Mouse (Mus musculus) forebrain, embryonic 10.5 days (tissue): ENCODE measurements around the gene Igsf21. TPM values are rescaled to one million over a fixed set of nuclear protein-coding genes. Genes with fewer than 3 reads are reported as not detected.

Experiments
- DNase-seq: peaks from one replicate; pipeline ENCODE4 v3.0.0-alpha.2; 2017; ENCODE audit warnings: low spot score; ENCODE audit errors: extremely low spot score
- H3K27ac ChIP-seq: fragments of 300-500 bp; sonication (generic); 2 replicates; pipeline ENCODE4 v1.5.1; 2016; ENCODE audit warnings: mild to moderate bottlenecking
- H3K27me3 ChIP-seq: fragments of 300-500 bp; sonication (generic); 2 replicates; pipeline ENCODE4 v1.6.1; 2016; ENCODE audit warnings: mild to moderate bottlenecking; ENCODE audit not compliant: poor library complexity, severe bottlenecking
- H3K36me3 ChIP-seq: fragments of 300-500 bp; sonication (generic); replicated peaks from 2 replicates; pipeline ENCODE4 v1.6.1; 2016; ENCODE audit warnings: mild to moderate bottlenecking, moderate library complexity
- H3K4me1 ChIP-seq: fragments of 300-500 bp; sonication (generic); 2 replicates; pipeline ENCODE4 v1.6.1; 2016
- H3K4me3 ChIP-seq: fragments of 300-500 bp; sonication (generic); 2 replicates; pipeline ENCODE4 v1.5.1; 2016; ENCODE audit warnings: mild to moderate bottlenecking, moderate library complexity
- H3K9me3 ChIP-seq: fragments of 300-500 bp; sonication (generic); 2 replicates; pipeline ENCODE4 v1.6.1; 2016; ENCODE audit warnings: mild to moderate bottlenecking, moderate library complexity
- WGBS: fragments of 180-500 bp; shearing (Covaris S2); methylation state at CpG from one replicate; pipeline ENCODE4 v1.1.7; 2016; 5-methylcytosine and 5-hydroxymethylcytosine counted together
- polyA plus RNA-seq: library from polyadenylated mRNA; unstranded; fragments of >200 nt; fragmentation: Nextera tagmentation; extraction: Ambion mirVana; gene quantifications from 2 replicates; pipeline ENCODE4 v1.2.1, GENCODE M21; 2016

Igsf21 gene
- polyA plus RNA-seq = 3.8 and 4.6 TPM in 2 replicates

- peak within 1 kb of the TSS; percentile 66 for H3K4me3 ChIP-seq
- H3K27ac ChIP-seq = peak within 1 kb of the TSS; percentile 81
- H3K9me3 ChIP-seq = no peaks in the 10 kb centered on the region
- under 1% methylated on average over 78 of the region's 90 CpGs for WGBS
- no peaks in the 10 kb centered on the region for H3K36me3 ChIP-seq
- H3K27me3 ChIP-seq = peaks cover 99% of the 10 kb centered on the region
- H3K4me1 ChIP-seq = peaks cover 79% of the 10 kb centered on the region
- peak; percentile 65 for DNase-seq
These were observed at the start of gene Igsf21 for GRCm38 (mm10) chr4:140246180-140247005. Gene Igsf21 (minus strand): TSS chr4:140246784.

GRCm38 (mm10) chr4:140285726-140286316 lies 39.2 kb upstream of the Igsf21 start:
- no peak for DNase-seq
- H3K27ac ChIP-seq = no peak overlapping the region
- no peaks in the 10 kb centered on the region for H3K36me3 ChIP-seq
- H3K27me3 ChIP-seq = no peaks in the 10 kb centered on the region
- no peaks in the 10 kb centered on the region for H3K9me3 ChIP-seq
- WGBS = 79% methylated on average over 5 of the region's 5 CpGs
- peaks cover 5% of the 10 kb centered on the region; the same call in 1 of the 2 replicates for H3K4me1 ChIP-seq
- no peak overlapping the region for H3K4me3 ChIP-seq

- Histone ChIP-seq H3K4me1 (peaks cover 5% of the 10 kb centered on the region; the same call in 1 of the 2 replicates), H3K36me3 (no peaks in the 10 kb centered on the region), H3K4me3 (no peak overlapping the region), H3K27ac (no peak overlapping the region), H3K9me3 (no peaks in the 10 kb centered on the region), H3K27me3 (no peaks in the 10 kb centered on the region)
- peak; percentile 36 for DNase-seq
- 23% methylated on average over 2 of the region's 2 CpGs for WGBS
These were observed 36.8 kb upstream of the Igsf21 start for GRCm38 (mm10) chr4:140283398-140283797.

- H3K27ac ChIP-seq = no peak overlapping the region
- H3K9me3 ChIP-seq = peaks cover 11% of the 10 kb centered on the region; the same call in 1 of the 2 replicates
- H3K36me3 ChIP-seq = no peaks in the 10 kb centered on the region
- DNase-seq = no peak
- WGBS = 100% methylated on average over 2 of the region's 2 CpGs
- H3K4me1 ChIP-seq = no peaks in the 10 kb centered on the region
- H3K27me3 ChIP-seq = no peaks in the 10 kb centered on the region
- H3K4me3 ChIP-seq = no peak overlapping the region
These were observed 31.7 kb upstream of the Igsf21 start for GRCm38 (mm10) chr4:140278269-140278668.

- no peak for DNase-seq
- 95% methylated on average over 5 of the region's 5 CpGs for WGBS
- Histone ChIP-seq H3K4me1 (peaks cover 35% of the 10 kb centered on the region), H3K27ac (no peak overlapping the region), H3K4me3 (no peak overlapping the region), H3K27me3 (no peaks in the 10 kb centered on the region), H3K36me3 (no peaks in the 10 kb centered on the region), H3K9me3 (peaks cover 3% of the 10 kb centered on the region; the same call in 1 of the 2 replicates)
These were observed 25.3 kb upstream of the Igsf21 start for GRCm38 (mm10) chr4:140271913-140272312.

GRCm38 (mm10) chr4:140270451-140270850 lies 23.9 kb upstream of the Igsf21 start:
- peaks cover 35% of the 10 kb centered on the region for H3K4me1 ChIP-seq
- peak overlapping the region; percentile 69 for H3K27ac ChIP-seq
- DNase-seq = no peak
- WGBS = 63% methylated on average over 7 of the region's 7 CpGs
- H3K9me3 ChIP-seq = peaks cover 8% of the 10 kb centered on the region; the same call in 1 of the 2 replicates
- no peaks in the 10 kb centered on the region for H3K27me3 ChIP-seq
- H3K36me3 ChIP-seq = no peaks in the 10 kb centered on the region
- no peak overlapping the region for H3K4me3 ChIP-seq

- Histone ChIP-seq H3K27ac (peak overlapping the region; percentile 69), H3K9me3 (peaks cover 8% of the 10 kb centered on the region; the same call in 1 of the 2 replicates), H3K36me3 (no peaks in the 10 kb centered on the region), H3K4me3 (no peak overlapping the region), H3K27me3 (no peaks in the 10 kb centered on the region), H3K4me1 (peaks cover 41% of the 10 kb centered on the region)
- no peak for DNase-seq
- WGBS = 85% methylated on average over 15 of the region's 15 CpGs
These were observed 22.7 kb upstream of the Igsf21 start for GRCm38 (mm10) chr4:140269184-140269840.

- Histone ChIP-seq H3K27ac (peak overlapping the region; percentile 63), H3K27me3 (no peaks in the 10 kb centered on the region), H3K9me3 (peaks cover 8% of the 10 kb centered on the region; the same call in 1 of the 2 replicates), H3K4me1 (peaks cover 51% of the 10 kb centered on the region), H3K4me3 (no peak overlapping the region), H3K36me3 (no peaks in the 10 kb centered on the region)
- DNase-seq = no peak
- WGBS = 75% methylated on average over 9 of the region's 9 CpGs
These were observed 21.3 kb upstream of the Igsf21 start for GRCm38 (mm10) chr4:140267835-140268234.

GRCm38 (mm10) chr4:140267086-140267485 lies 20.5 kb upstream of the Igsf21 start:
- peak overlapping the region; percentile 63 for H3K27ac ChIP-seq
- 77% methylated on average over 5 of the region's 5 CpGs for WGBS

GRCm38 (mm10) chr4:140258968-140259367 lies 12.4 kb upstream of the Igsf21 start:
- 9% methylated on average over 6 of the region's 6 CpGs for WGBS
- H3K4me1 ChIP-seq = peaks cover 12% of the 10 kb centered on the region
- peak; percentile 65 for DNase-seq
- H3K36me3 ChIP-seq = no peaks in the 10 kb centered on the region
- peaks cover 7% of the 10 kb centered on the region for H3K27me3 ChIP-seq
- no peaks in the 10 kb centered on the region for H3K9me3 ChIP-seq
- no peak overlapping the region for H3K4me3 ChIP-seq
- no peak overlapping the region for H3K27ac ChIP-seq

More at GRCm38 (mm10) chr4:140267086-140267485, 20.5 kb upstream of the Igsf21 start:
- H3K27me3 ChIP-seq = no peaks in the 10 kb centered on the region
- no peak overlapping the region for H3K4me3 ChIP-seq
- no peaks in the 10 kb centered on the region for H3K36me3 ChIP-seq
- DNase-seq = no peak
- peaks cover 51% of the 10 kb centered on the region for H3K4me1 ChIP-seq
- H3K9me3 ChIP-seq = peaks cover 8% of the 10 kb centered on the region; the same call in 1 of the 2 replicates

- H3K9me3 ChIP-seq = no peaks in the 10 kb centered on the region
These were observed 5.8 kb upstream of the Igsf21 start for GRCm38 (mm10) chr4:140252369-140252768.

GRCm38 (mm10) chr4:140249011-140249744 lies 2.6 kb upstream of the Igsf21 start:
- Histone ChIP-seq H3K4me1 (peaks cover 51% of the 10 kb centered on the region), H3K9me3 (no peaks in the 10 kb centered on the region), H3K4me3 (peak overlapping the region; percentile 18; the same call in 1 of the 2 replicates), H3K36me3 (no peaks in the 10 kb centered on the region), H3K27me3 (peaks cover 78% of the 10 kb centered on the region), H3K27ac (no peak overlapping the region)
- DNase-seq = peak; percentile 51
- 6% methylated on average over 22 of the region's 22 CpGs for WGBS

More at GRCm38 (mm10) chr4:140252369-140252768, 5.8 kb upstream of the Igsf21 start:
- WGBS = 11% methylated on average over 7 of the region's 7 CpGs
- H3K4me3 ChIP-seq = no peak overlapping the region
- no peaks in the 10 kb centered on the region for H3K36me3 ChIP-seq
- no peak for DNase-seq
- peaks cover 25% of the 10 kb centered on the region for H3K4me1 ChIP-seq
- H3K27me3 ChIP-seq = peaks cover 52% of the 10 kb centered on the region
- H3K27ac ChIP-seq = no peak overlapping the region
